Mouse (Mus musculus) adrenal gland (tissue): Measurements from ENCODE around the gene Trim65.

Experiments used
- intact Hi-C: fragments of 180-260 bp; cut with DNase I; formaldehyde crosslinking; loops from one replicate; pipeline ENCODE4 v1.15.1; 2025

Trim65 gene

GRCm38 (mm10) chr11:116110540-116110939 lies 20.4 kb downstream of the Trim65 start:
- intact Hi-C loops, result no loop called here

GRCm38 (mm10) chr11:116110131-116110530 lies 20.8 kb downstream of the Trim65 start:
- intact Hi-C loops, result no loop called here

GRCm38 (mm10) chr11:116109441-116110081 lies 21.4 kb downstream of the Trim65 start:
- intact Hi-C loops, result no loop called here

- intact Hi-C loops, result no loop called here
Measured at GRCm38 (mm10) chr11:116108464-116109137, 22.3 kb downstream of the Trim65 start.

GRCm38 (mm10) chr11:116107777-116108285 lies 23.1 kb downstream of the Trim65 start:
- intact Hi-C loops, result no loop called here

GRCm38 (mm10) chr11:116106963-116107776 lies 23.8 kb downstream of the Trim65 start:
- intact Hi-C loops, result no loop called here

- intact Hi-C loops, result no loop called here
Measured at GRCm38 (mm10) chr11:116106154-116106962, 24.6 kb downstream of the Trim65 start.

GRCm38 (mm10) chr11:116105065-116105464 lies 25.9 kb downstream of the Trim65 start:
- intact Hi-C loops, result no loop called here

GRCm38 (mm10) chr11:116104006-116104646 lies 26.8 kb downstream of the Trim65 start:
- intact Hi-C loops, result no loop called here

- intact Hi-C loops, result no loop called here
Measured at GRCm38 (mm10) chr11:116103572-116103971, 27.4 kb downstream of the Trim65 start.

GRCm38 (mm10) chr11:116102472-116102871 lies 28.5 kb downstream of the Trim65 start:
- intact Hi-C loops, result no loop called here

- intact Hi-C loops, result no loop called here
Measured at GRCm38 (mm10) chr11:116101931-116102381, 29.0 kb downstream of the Trim65 start.

GRCm38 (mm10) chr11:116100839-116101238 lies 30.1 kb downstream of the Trim65 start:
- intact Hi-C loops, result no loop called here

- intact Hi-C loops, result no loop called here
Measured at GRCm38 (mm10) chr11:116100385-116100784, 30.5 kb downstream of the Trim65 start.

GRCm38 (mm10) chr11:116099462-116099861 lies 31.5 kb downstream of the Trim65 start:
- intact Hi-C loops, result loop anchor here (5.0 kb wide), 1 partner anchor 33 kb away; the partner anchor contains the start of gene Trim65

- intact Hi-C loops, result loop anchor here (5.0 kb wide), 1 partner anchor 33 kb away; the partner anchor contains the start of gene Trim65
Measured at GRCm38 (mm10) chr11:116098711-116099460, 32.0 kb downstream of the Trim65 start.

GRCm38 (mm10) chr11:116096213-116097108 lies 34.5 kb downstream of the Trim65 start:
- intact Hi-C loops, result loop anchor here (5.0 kb wide), 1 partner anchor 36 kb away; the partner anchor contains the start of gene Trim65

- intact Hi-C loops, result loop anchor here (5.0 kb wide), 1 partner anchor 37 kb away; the partner anchor contains the start of gene Trim65
Measured at GRCm38 (mm10) chr11:116095573-116095972, 35.4 kb downstream of the Trim65 start.
